In genomic region chr6:120188376-120189235, GRCm38 (mm10) we compare ENCODE assay signal across 8 mouse cellular contexts.
A peak's percentile ranks its signal among the peaks of the same experiment; 100 is the strongest.
DNase-seq lines count a peak whose midpoint lies in the region; ATAC-seq lines count a peak whose summit lies in the region.

No protein-coding gene starts in this region.

- H3K9ac ChIP-seq in forebrain, embryonic 14.5 days (ENCODE audit: low read length), result peak overlapping the region; percentile 26; the same call in 1 of the 2 replicates
- H3K9ac ChIP-seq in hindbrain, embryonic 15.5 days, result no peak overlapping the region

- peak overlapping the region; percentile 31 for H3K4me2 ChIP-seq in forebrain, embryonic 14.5 days (ENCODE audit: low read length)
- peak overlapping the region; percentile 41 for H3K4me2 ChIP-seq in hindbrain, embryonic 15.5 days

- H3K4me3 ChIP-seq in forebrain, embryonic 14.5 days (ENCODE audit: low read depth, low read length), result peak overlapping the region; percentile 9; the same call in 1 of the 2 replicates
- no peak overlapping the region for H3K4me3 ChIP-seq in hindbrain, embryonic 15.5 days

- 15% methylated on average over 24 of the region's 24 CpGs for WGBS in forebrain, embryonic 14.5 days
- WGBS in hindbrain, embryonic 15.5 days, result 24% methylated on average over 24 of the region's 24 CpGs

- peak; percentile 64 for DNase-seq in A20 (ENCODE audit: low read depth, low spot score)
- DNase-seq in Muller cell, postnatal 12 days (ENCODE audit: inconsistent ontology term), result peak; percentile 25
- DNase-seq in forebrain, embryonic 14.5 days (ENCODE audit: low spot score), result peak; percentile 37
- DNase-seq in spleen, postnatal 36 days (ENCODE audit: low spot score in 2 of 2), result peak; percentile 66 to 70
- no peak for DNase-seq in right cerebral cortex, postnatal 14 days
- no peak for DNase-seq in layer of hippocampus, adult 11-12 months (ENCODE audit: low spot score)

- H3K36me3 ChIP-seq in forebrain, embryonic 14.5 days (ENCODE audit: control insufficient read depth, insufficient read depth, low read length), result no peaks in the 10 kb centered on the region
- no peaks in the 10 kb centered on the region for H3K36me3 ChIP-seq in hindbrain, embryonic 15.5 days

- no peaks in the 10 kb centered on the region for H3K9me3 ChIP-seq in forebrain, embryonic 14.5 days (replicated peaks; ENCODE audit: control insufficient read depth, low read length)
- no peaks in the 10 kb centered on the region for H3K9me3 ChIP-seq in hindbrain, embryonic 15.5 days

- no peak overlapping the region for H3K27ac ChIP-seq in forebrain, embryonic 14.5 days (ENCODE audit: low read depth, low read length)
- H3K27ac ChIP-seq in hindbrain, embryonic 15.5 days (replicated peaks), result no peak overlapping the region

- H3K4me1 ChIP-seq in forebrain, embryonic 14.5 days (ENCODE audit: control insufficient read depth, insufficient read depth, low read length), result peaks cover 13% of the 10 kb centered on the region
- peaks cover 17% of the 10 kb centered on the region for H3K4me1 ChIP-seq in hindbrain, embryonic 15.5 days (replicated peaks)

- ATAC-seq in forebrain, embryonic 14.5 days, result peak; percentile 45; the same call in 1 of the 2 replicates
- peak; percentile 47; the same call in 1 of the 2 replicates for ATAC-seq in hindbrain, embryonic 15.5 days (ENCODE audit: low FRiP score, low read depth)
- ATAC-seq in megakaryocyte, adult 5-6 weeks (ENCODE audit: poor library complexity, severe bottlenecking), result peak; percentile 30

- H3K27me3 ChIP-seq in forebrain, embryonic 14.5 days (replicated peaks; ENCODE audit: control insufficient read depth, insufficient read depth, low read length), result no peaks in the 10 kb centered on the region
- H3K27me3 ChIP-seq in hindbrain, embryonic 15.5 days, result peaks cover 6% of the 10 kb centered on the region

Comparison
In these comparisons a context has a peak if more than half of its experiments do, and no peak if none do; other contexts are left out.
1. DNase-seq: peak in A20 (single experiment), Muller cell, postnatal 12 days (single experiment), forebrain, embryonic 14.5 days (single experiment) and spleen, postnatal 36 days (2 of 2); none in right cerebral cortex, postnatal 14 days (single experiment) and layer of hippocampus, adult 11-12 months (single experiment).
2. Peak in every context shown above with its lines, with median percentiles within 50 percentile points of each other: ATAC-seq.